Mouse (Mus musculus): ENCODE results near the gene Gpc5. TPM values are rescaled to one million over a fixed set of nuclear protein-coding genes. Genes with fewer than 3 reads are reported as not detected.

Gene Gpc5
- total RNA-seq, 2 experiments from 2014 or later, result not detected

GRCm38 (mm10) chr14:115831854-115832625, 740.0 kb downstream of the Gpc5 start:
- DNase-seq, result no peak

- no peak for DNase-seq
Observed at GRCm38 (mm10) chr14:115843783-115844182, 751.8 kb downstream of the Gpc5 start.

GRCm38 (mm10) chr14:115844773-115845427, 752.9 kb downstream of the Gpc5 start:
- no peak for DNase-seq

GRCm38 (mm10) chr14:115869127-115869526, 777.1 kb downstream of the Gpc5 start:
- DNase-seq, result no peak

- DNase-seq, result no peak
Observed at GRCm38 (mm10) chr14:115976062-115976461, 884.0 kb downstream of the Gpc5 start.

- no peak for DNase-seq
Observed at GRCm38 (mm10) chr14:115979233-115979632, 887.2 kb downstream of the Gpc5 start.

- DNase-seq, result no peak
Observed at GRCm38 (mm10) chr14:115990764-115991163, 898.7 kb downstream of the Gpc5 start.

GRCm38 (mm10) chr14:115993520-115994106, 901.6 kb downstream of the Gpc5 start:
- DNase-seq, result no peak

- DNase-seq, result no peak
Observed at GRCm38 (mm10) chr14:115998931-115999330, 906.9 kb downstream of the Gpc5 start.

- no peak for DNase-seq
Observed at GRCm38 (mm10) chr14:116087010-116087409, 995.0 kb downstream of the Gpc5 start.

GRCm38 (mm10) chr14:116127943-116128342, 1035.9 kb downstream of the Gpc5 start:
- no peak for DNase-seq

- DNase-seq, result no peak
Observed at GRCm38 (mm10) chr14:116137330-116137729, 1045.3 kb downstream of the Gpc5 start.

GRCm38 (mm10) chr14:116137772-116138171, 1045.8 kb downstream of the Gpc5 start:
- DNase-seq, result no peak

GRCm38 (mm10) chr14:116162586-116162985, 1070.6 kb downstream of the Gpc5 start:
- no peak for DNase-seq

- no peak for DNase-seq
Observed at GRCm38 (mm10) chr14:116167401-116167800, 1075.4 kb downstream of the Gpc5 start.

GRCm38 (mm10) chr14:116169129-116169528, 1077.1 kb downstream of the Gpc5 start:
- no peak for DNase-seq

GRCm38 (mm10) chr14:116186981-116187380, 1095.0 kb downstream of the Gpc5 start:
- no peak for DNase-seq

- no peak for DNase-seq
Observed at GRCm38 (mm10) chr14:116206977-116207376, 1115.0 kb downstream of the Gpc5 start.

- DNase-seq, result no peak
Observed at GRCm38 (mm10) chr14:116208581-116208980, 1116.6 kb downstream of the Gpc5 start.

GRCm38 (mm10) chr14:116209045-116209444, 1117.0 kb downstream of the Gpc5 start:
- no peak for DNase-seq

GRCm38 (mm10) chr14:116210304-116210703, 1118.3 kb downstream of the Gpc5 start:
- no peak for DNase-seq

- DNase-seq, result no peak
Observed at GRCm38 (mm10) chr14:116212029-116212428, 1120.0 kb downstream of the Gpc5 start.

GRCm38 (mm10) chr14:116258126-116258525, 1166.1 kb downstream of the Gpc5 start:
- no peak for DNase-seq
